Mouse (Mus musculus) R1 (cell line): ENCODE measurements around the gene Bri3bp.
A peak's percentile ranks its signal among the peaks of the same experiment; 100 is the strongest.
"Not testable (repeated sequence)": the region's sequence is repeated elsewhere in the genome, so short reads cannot be mapped to it uniquely, and the experiment has no call there.

ENCODE experiments used
- DNase-seq: peaks from one replicate; pipeline ENCODE4 v3.0.0-alpha.2; 2018; ENCODE audit warnings: low read depth, low spot score

Bri3bp gene

GRCm38 (mm10) chr5:125485031-125485778, 43.8 kb downstream of the Bri3bp start:
- no peak for DNase-seq

DNA sequence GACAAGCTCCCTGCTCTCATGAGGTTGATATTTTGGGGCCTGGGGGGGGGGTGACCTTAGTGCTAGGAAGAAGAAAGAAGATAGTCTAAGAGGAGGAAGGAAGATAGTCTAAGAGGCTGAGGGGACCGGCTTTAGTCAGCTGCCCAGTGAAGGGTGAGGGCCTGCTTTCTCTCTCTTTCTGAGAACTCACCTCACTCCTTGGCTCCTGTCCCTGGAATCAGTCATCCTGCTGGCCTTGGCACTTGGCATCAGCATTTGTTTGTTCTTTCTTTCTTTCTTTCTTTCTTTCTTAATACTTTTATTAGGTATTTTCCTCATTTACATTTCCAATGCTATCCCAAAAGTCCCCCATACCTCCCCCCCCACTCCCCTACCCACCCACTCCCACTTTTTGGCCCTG, 44.7 kb downstream of the Bri3bp start:
- no peak for DNase-seq

DNA sequence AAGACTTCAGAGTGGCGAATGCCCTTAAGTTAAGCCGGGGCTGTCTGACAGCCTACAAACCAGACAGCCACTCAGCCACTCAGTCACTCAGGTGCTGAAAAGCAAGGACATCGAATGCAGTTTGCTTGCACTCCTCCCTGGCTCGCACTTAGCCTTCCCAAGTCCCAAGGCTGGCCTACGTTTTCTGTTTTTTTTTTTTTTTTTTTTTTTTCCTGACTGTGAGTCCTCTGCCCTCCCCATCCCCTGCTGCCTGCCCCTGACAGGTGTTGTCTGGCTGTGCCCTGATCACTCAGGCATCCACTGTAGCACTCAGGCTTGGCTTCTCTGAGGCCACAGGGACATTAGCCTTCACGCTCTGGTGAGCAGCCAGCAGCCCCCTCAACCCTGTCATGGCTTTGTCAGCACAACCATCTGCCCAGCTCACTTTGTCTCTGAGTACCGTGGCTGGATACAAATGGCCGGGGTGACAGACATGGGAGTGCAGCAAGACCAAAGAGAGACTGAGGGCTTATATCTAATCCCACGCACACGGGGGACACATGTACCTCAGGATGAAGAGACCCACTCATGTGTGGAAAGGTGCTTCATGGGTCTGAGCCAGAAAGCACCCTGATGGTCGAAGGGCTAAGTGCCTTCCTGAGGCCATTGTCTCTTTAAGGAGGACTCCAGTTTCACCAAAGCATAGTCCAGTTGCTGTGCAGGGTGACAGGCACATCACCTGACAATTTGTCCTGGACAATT, 46.2 kb downstream of the Bri3bp start:
- no peak for DNase-seq

DNA sequence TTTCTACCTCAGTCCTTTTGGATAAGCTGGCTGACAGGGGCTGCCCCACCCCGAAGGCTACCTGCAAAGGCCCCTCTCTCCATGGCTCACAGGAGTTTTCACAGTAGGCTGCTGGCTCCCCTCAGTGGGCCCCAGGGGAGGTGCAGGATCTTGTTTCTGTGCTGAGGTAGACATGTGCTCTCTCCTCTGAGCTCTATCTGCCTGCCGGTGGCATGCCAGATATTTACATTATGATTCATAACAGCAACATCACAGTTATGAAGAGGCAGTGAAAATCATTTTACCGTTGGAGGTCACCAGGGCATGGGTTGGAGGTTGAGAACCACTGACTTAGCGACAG, 46.7 kb downstream of the Bri3bp start:
- no peak for DNase-seq

- DNase-seq = not testable (repeated sequence)
Observed at GRCm38 (mm10) chr5:125488953-125489352, 47.6 kb downstream of the Bri3bp start.

GRCm38 (mm10) chr5:125491107-125491506, 49.7 kb downstream of the Bri3bp start:
- DNase-seq = no peak

DNA sequence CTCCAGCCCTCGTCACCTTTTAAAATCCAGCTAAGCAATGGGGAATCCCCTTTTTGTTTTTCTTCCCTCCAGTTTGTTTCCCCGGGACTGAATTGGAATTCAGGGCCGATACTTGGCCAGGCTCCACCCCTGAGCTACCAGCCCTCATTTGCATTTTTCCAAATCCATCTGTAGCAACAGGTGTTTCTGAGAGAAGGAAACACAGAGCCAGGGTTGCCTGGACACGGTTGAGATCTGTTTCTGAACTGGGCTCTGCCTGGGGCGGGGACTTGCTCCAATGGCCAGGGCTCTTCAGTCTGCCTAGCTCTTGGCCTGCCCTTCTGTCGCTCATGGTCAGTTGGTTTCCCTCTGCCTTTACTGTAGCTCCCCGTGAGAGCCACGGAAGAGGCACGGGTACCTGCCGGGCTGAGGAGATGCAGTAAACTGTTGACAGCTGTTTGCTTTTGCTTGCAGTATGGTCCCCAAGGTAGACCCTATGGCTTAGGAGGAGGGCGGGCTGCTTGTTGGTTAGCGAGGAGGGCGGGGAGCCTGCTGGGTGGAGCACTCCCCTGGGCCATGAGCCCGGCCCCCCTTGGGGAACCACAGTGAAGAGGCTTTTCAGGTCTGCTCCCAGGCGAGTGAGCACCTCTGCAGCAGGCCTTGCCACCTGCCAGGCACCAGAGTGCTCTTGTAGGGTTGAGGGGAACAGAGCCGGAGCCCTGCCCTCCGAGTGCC, 51.2 kb downstream of the Bri3bp start:
- DNase-seq = peak; percentile 45

- DNase-seq = no peak
Observed at GRCm38 (mm10) chr5:125493093-125493423, 51.7 kb downstream of the Bri3bp start.

GRCm38 (mm10) chr5:125495655-125496054, 54.3 kb downstream of the Bri3bp start:
- DNase-seq = no peak

GRCm38 (mm10) chr5:125497821-125498600, 56.6 kb downstream of the Bri3bp start:
- DNase-seq = peak; percentile 78

DNA sequence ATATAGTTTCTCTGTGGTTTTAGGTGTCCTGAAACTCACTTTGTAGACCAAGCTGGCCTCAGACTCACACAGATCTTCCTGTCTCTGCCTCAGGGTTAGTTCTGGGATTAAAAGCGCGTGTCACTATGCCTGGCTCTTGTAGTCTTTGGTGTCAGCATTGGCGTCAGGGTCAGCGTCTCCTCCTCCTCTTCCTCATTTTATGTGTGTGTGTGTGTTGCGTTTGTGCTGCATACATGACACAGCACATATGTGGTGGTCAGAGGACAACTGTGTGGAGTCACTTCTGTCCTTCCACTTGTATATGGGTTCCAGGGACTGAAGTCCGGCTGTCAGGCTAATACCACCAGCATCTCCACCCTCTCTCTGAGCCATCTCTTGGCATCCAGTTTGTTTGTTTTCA, 60.1 kb downstream of the Bri3bp start:
- no peak for DNase-seq

GRCm38 (mm10) chr5:125502186-125502585, 60.8 kb downstream of the Bri3bp start:
- no peak for DNase-seq

GRCm38 (mm10) chr5:125503628-125504027, 62.3 kb downstream of the Bri3bp start:
- no peak for DNase-seq

- DNase-seq = no peak
Observed at GRCm38 (mm10) chr5:125504692-125505091, 63.3 kb downstream of the Bri3bp start.

DNA sequence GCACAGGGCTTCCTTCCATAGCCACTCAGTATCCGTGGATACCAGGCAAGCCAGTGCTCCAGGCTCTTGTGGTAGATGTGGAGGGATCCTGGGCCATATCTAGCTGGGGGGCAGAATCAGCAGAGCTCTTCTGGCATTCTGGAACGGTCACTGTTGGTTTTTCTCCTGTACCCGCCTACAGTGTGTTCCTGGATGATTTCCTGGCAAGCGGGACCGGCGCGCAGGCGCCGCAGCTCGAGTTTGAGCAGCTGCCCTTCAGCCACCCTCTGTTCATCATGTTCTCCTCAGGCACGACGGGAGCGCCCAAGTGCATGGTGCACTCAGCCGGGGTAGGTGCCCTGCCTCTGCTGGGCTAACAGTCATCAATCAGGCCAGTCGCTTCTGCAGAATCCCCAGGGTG, 64.6 kb downstream of the Bri3bp start:
- no peak for DNase-seq

GRCm38 (mm10) chr5:125507582-125507981, 66.2 kb downstream of the Bri3bp start:
- DNase-seq = peak; percentile 91

- DNase-seq = peak; percentile 78
Observed at GRCm38 (mm10) chr5:125508006-125508405, 66.6 kb downstream of the Bri3bp start.

DNA sequence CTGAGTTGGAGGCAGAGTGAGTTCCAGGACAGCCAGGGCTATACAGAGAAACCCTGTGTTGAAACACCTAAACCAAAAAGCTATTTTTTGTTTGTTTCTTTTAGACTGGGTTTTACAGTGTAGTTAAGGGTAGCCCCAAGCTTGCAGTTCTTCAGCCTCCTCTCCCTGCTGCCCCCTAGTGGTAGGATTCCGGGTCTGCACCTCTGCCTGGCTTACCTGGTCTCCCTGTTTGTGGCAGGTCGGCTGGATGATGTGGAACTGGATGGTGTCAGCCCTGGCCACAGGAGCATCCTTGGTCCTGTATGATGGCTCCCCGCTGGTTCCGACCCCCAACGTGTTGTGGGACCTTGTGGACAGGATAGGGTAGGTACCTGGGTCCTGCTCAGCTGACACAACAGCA, 68.2 kb downstream of the Bri3bp start:
- DNase-seq = peak; percentile 86
